Mouse (Mus musculus) small intestine, adult 2 months (tissue): ENCODE results near the gene Palm3.

Experiments
- CTCF ChIP-seq: fragments of 200-500 bp; IDR thresholded peaks from 2 replicates; pipeline ENCODE4 v1.5.1; 2012; ENCODE audit warnings: low read depth, mild to moderate bottlenecking, control low read depth, inconsistent platforms, low read length, moderate library complexity, mixed read lengths; ENCODE audit not compliant: insufficient replicate concordance, insufficient read length; ENCODE audit errors: extremely low read depth
- POLR2A ChIP-seq: fragments of 200-500 bp; IDR thresholded peaks from 2 replicates; pipeline ENCODE4 v1.6.1; 2012; ENCODE audit warnings: low read depth, mild to moderate bottlenecking, control low read depth, inconsistent platforms, low read length, moderate library complexity

GRCm38 (mm10) chr8:83995973-83996372, 25.3 kb upstream of the Palm3 start:
- TF ChIP-seq POLR2A = no peak
- no peak for TF ChIP-seq CTCF
